Mouse (Mus musculus) limb, embryonic 10.5 days (tissue): ENCODE measurements around the gene Dph2. TPM values are rescaled to one million over a fixed set of nuclear protein-coding genes. Genes with fewer than 3 reads are reported as not detected.
A peak's percentile ranks its signal among the peaks of the same experiment; 100 is the strongest.

ENCODE experiments used
- DNase-seq: peaks from one replicate; pipeline ENCODE4 v3.0.0-alpha.2; 2017; ENCODE audit warnings: low spot score
- H3K27ac ChIP-seq: fragments of 300-500 bp; sonication (generic); 2 replicates; pipeline ENCODE4 v1.5.1; 2016; ENCODE audit warnings: mild to moderate bottlenecking
- H3K27me3 ChIP-seq: fragments of 300-500 bp; sonication (generic); 2 replicates; pipeline ENCODE4 v1.6.1; 2016; ENCODE audit warnings: low read depth, mild to moderate bottlenecking; ENCODE audit not compliant: poor library complexity, severe bottlenecking
- H3K36me3 ChIP-seq: fragments of 300-500 bp; sonication (generic); 2 replicates; pipeline ENCODE4 v1.6.1; 2016; ENCODE audit warnings: mild to moderate bottlenecking, moderate library complexity
- H3K4me1 ChIP-seq: fragments of 300-500 bp; sonication (generic); 2 replicates; pipeline ENCODE4 v1.6.1; 2016
- H3K4me3 ChIP-seq: fragments of 300-500 bp; sonication (generic); 2 replicates; pipeline ENCODE4 v1.5.1; 2016; ENCODE audit warnings: mild to moderate bottlenecking, moderate library complexity
- H3K9me3 ChIP-seq: fragments of 300-500 bp; sonication (generic); replicated peaks from 2 replicates; pipeline ENCODE4 v1.6.1; 2016; ENCODE audit warnings: mild to moderate bottlenecking
- WGBS: fragments of 180-500 bp; shearing (Covaris S2); methylation state at CpG from one replicate; pipeline ENCODE4 v1.1.7; 2016; 5-methylcytosine and 5-hydroxymethylcytosine counted together
- polyA plus RNA-seq: library from polyadenylated mRNA; unstranded; fragments of >200 nt; fragmentation: Nextera tagmentation; extraction: Ambion mirVana; gene quantifications from 2 replicates; pipeline ENCODE4 v1.2.1, GENCODE M21; 2016

The Dph2 gene
- polyA plus RNA-seq, 1 experiment from 2014 or later: 22.7 TPM

GRCm38 (mm10) chr4:117884146-117884545 lies 7.7 kb downstream of the Dph2 start:
- Histone ChIP-seq H3K36me3 (peaks cover 49% of the 10 kb centered on the region), H3K4me3 (peak overlapping the region; percentile 93; the same call in 1 of the 2 replicates), H3K27ac (no peak overlapping the region), H3K9me3 (no peaks in the 10 kb centered on the region), H3K4me1 (peaks cover 54% of the 10 kb centered on the region), H3K27me3 (no peaks in the 10 kb centered on the region)
- no peak for DNase-seq
- WGBS: 100% methylated on average over 1 of the region's 1 CpGs

GRCm38 (mm10) chr4:117882701-117883691 lies 8.8 kb downstream of the Dph2 start, which contains the start of gene B4galt2:
Gene B4galt2, minus strand, starts transcription at chr4:117883487.
- Histone ChIP-seq H3K27ac (peak within 1 kb of the TSS; percentile 94), H3K4me1 (peaks cover 59% of the 10 kb centered on the region), H3K36me3 (peaks cover 56% of the 10 kb centered on the region), H3K27me3 (no peaks in the 10 kb centered on the region), H3K9me3 (no peaks in the 10 kb centered on the region), H3K4me3 (peak within 1 kb of the TSS; percentile 93)
- peak; percentile 79 for DNase-seq
- WGBS: under 1% methylated on average over 95 of the region's 103 CpGs

GRCm38 (mm10) chr4:117878703-117879102 lies 13.1 kb downstream of the Dph2 start:
- H3K36me3 ChIP-seq: peaks cover 75% of the 10 kb centered on the region
- H3K27ac ChIP-seq: no peak overlapping the region
- WGBS: 79% methylated on average over 5 of the region's 5 CpGs
- no peaks in the 10 kb centered on the region for H3K27me3 ChIP-seq
- H3K4me1 ChIP-seq: peaks cover 32% of the 10 kb centered on the region
- H3K4me3 ChIP-seq: no peak overlapping the region
- H3K9me3 ChIP-seq: no peaks in the 10 kb centered on the region
- no peak for DNase-seq

- DNase-seq: no peak
- Histone ChIP-seq H3K27ac (no peak overlapping the region), H3K4me3 (no peak overlapping the region), H3K9me3 (no peaks in the 10 kb centered on the region), H3K4me1 (peaks cover 31% of the 10 kb centered on the region), H3K36me3 (peaks cover 79% of the 10 kb centered on the region), H3K27me3 (no peaks in the 10 kb centered on the region)
- WGBS: 77% methylated on average over 10 of the region's 10 CpGs
Measured at GRCm38 (mm10) chr4:117878301-117878700, 13.5 kb downstream of the Dph2 start.

- H3K4me3 ChIP-seq: no peak overlapping the region
- no peak overlapping the region for H3K27ac ChIP-seq
- H3K9me3 ChIP-seq: no peaks in the 10 kb centered on the region
- H3K4me1 ChIP-seq: peaks cover 30% of the 10 kb centered on the region
- peaks cover 52% of the 10 kb centered on the region for H3K36me3 ChIP-seq
- no peak for DNase-seq
- H3K27me3 ChIP-seq: no peaks in the 10 kb centered on the region
- WGBS: 95% methylated on average over 9 of the region's 9 CpGs
Measured at GRCm38 (mm10) chr4:117873615-117874014, 18.2 kb downstream of the Dph2 start.

GRCm38 (mm10) chr4:117872471-117872886 lies 19.4 kb downstream of the Dph2 start, which contains the start of gene Ccdc24:
Gene Ccdc24, minus strand, starts transcription at chr4:117872557.
- Histone ChIP-seq H3K4me3 (peak within 1 kb of the TSS; percentile 39), H3K4me1 (peaks cover 36% of the 10 kb centered on the region), H3K27me3 (no peaks in the 10 kb centered on the region), H3K36me3 (peaks cover 42% of the 10 kb centered on the region), H3K27ac (peak within 1 kb of the TSS; percentile 56), H3K9me3 (no peaks in the 10 kb centered on the region)
- WGBS: 11% methylated on average over 14 of the region's 14 CpGs
- peak; percentile 44 for DNase-seq

GRCm38 (mm10) chr4:117871787-117872186 lies 20.0 kb downstream of the Dph2 start:
- H3K4me3 ChIP-seq: peak overlapping the region; percentile 39; the same call in 1 of the 2 replicates
- H3K27ac ChIP-seq: peak overlapping the region; percentile 56
- H3K36me3 ChIP-seq: peaks cover 35% of the 10 kb centered on the region
- H3K4me1 ChIP-seq: peaks cover 36% of the 10 kb centered on the region
- no peaks in the 10 kb centered on the region for H3K27me3 ChIP-seq
- 57% methylated on average over 7 of the region's 7 CpGs for WGBS
- no peak for DNase-seq
- H3K9me3 ChIP-seq: no peaks in the 10 kb centered on the region

GRCm38 (mm10) chr4:117870437-117870836 lies 21.4 kb downstream of the Dph2 start:
- no peak for DNase-seq
- no peaks in the 10 kb centered on the region for H3K9me3 ChIP-seq
- peaks cover 23% of the 10 kb centered on the region for H3K36me3 ChIP-seq
- no peak overlapping the region for H3K27ac ChIP-seq
- WGBS: 63% methylated on average over 1 of the region's 1 CpGs
- H3K4me1 ChIP-seq: peaks cover 42% of the 10 kb centered on the region
- no peak overlapping the region for H3K4me3 ChIP-seq
- H3K27me3 ChIP-seq: no peaks in the 10 kb centered on the region

- Histone ChIP-seq H3K4me1 (peaks cover 42% of the 10 kb centered on the region), H3K27me3 (no peaks in the 10 kb centered on the region), H3K9me3 (no peaks in the 10 kb centered on the region), H3K27ac (no peak overlapping the region), H3K4me3 (no peak overlapping the region), H3K36me3 (peaks cover 14% of the 10 kb centered on the region)
- 69% methylated on average over 9 of the region's 9 CpGs for WGBS
- DNase-seq: no peak
Measured at GRCm38 (mm10) chr4:117869317-117869716, 22.5 kb downstream of the Dph2 start.

- Histone ChIP-seq H3K27me3 (no peaks in the 10 kb centered on the region), H3K9me3 (no peaks in the 10 kb centered on the region), H3K4me3 (0 out of 2 replicates have a peak overlapping the region, but pooled peaks have one; percentile 8), H3K36me3 (0 out of 2 replicates have a peak, but pooled peaks cover 2% of the 10 kb centered on the region), H3K4me1 (peaks cover 38% of the 10 kb centered on the region), H3K27ac (no peak overlapping the region)
- peak; percentile 82 for DNase-seq
- WGBS: 17% methylated on average over 24 of the region's 24 CpGs
Measured at GRCm38 (mm10) chr4:117867823-117868222, 24.0 kb downstream of the Dph2 start.

- H3K36me3 ChIP-seq: 0 out of 2 replicates have a peak, but pooled peaks cover 2% of the 10 kb centered on the region
- peaks cover 36% of the 10 kb centered on the region for H3K4me1 ChIP-seq
- no peaks in the 10 kb centered on the region for H3K27me3 ChIP-seq
- H3K9me3 ChIP-seq: no peaks in the 10 kb centered on the region
- H3K27ac ChIP-seq: no peak overlapping the region
- H3K4me3 ChIP-seq: no peak overlapping the region
- no peak for DNase-seq
- WGBS: 82% methylated on average over 6 of the region's 6 CpGs
Measured at GRCm38 (mm10) chr4:117867000-117867399, 24.8 kb downstream of the Dph2 start.

GRCm38 (mm10) chr4:117866083-117866482 lies 25.7 kb downstream of the Dph2 start:
- H3K9me3 ChIP-seq: no peaks in the 10 kb centered on the region
- no peak overlapping the region for H3K27ac ChIP-seq
- 72% methylated on average over 9 of the region's 9 CpGs for WGBS
- 0 out of 2 replicates have a peak, but pooled peaks cover 2% of the 10 kb centered on the region for H3K36me3 ChIP-seq
- no peak for DNase-seq
- no peaks in the 10 kb centered on the region for H3K27me3 ChIP-seq
- H3K4me3 ChIP-seq: no peak overlapping the region
- H3K4me1 ChIP-seq: peaks cover 30% of the 10 kb centered on the region

GRCm38 (mm10) chr4:117862823-117863222 lies 29.0 kb downstream of the Dph2 start:
- DNase-seq: no peak
- Histone ChIP-seq H3K9me3 (no peaks in the 10 kb centered on the region), H3K4me1 (peaks cover 31% of the 10 kb centered on the region), H3K27me3 (no peaks in the 10 kb centered on the region), H3K27ac (no peak overlapping the region), H3K36me3 (0 out of 2 replicates have a peak, but pooled peaks cover 2% of the 10 kb centered on the region), H3K4me3 (no peak overlapping the region)
- 38% methylated on average over 4 of the region's 4 CpGs for WGBS
